In the genomic region with DNA sequence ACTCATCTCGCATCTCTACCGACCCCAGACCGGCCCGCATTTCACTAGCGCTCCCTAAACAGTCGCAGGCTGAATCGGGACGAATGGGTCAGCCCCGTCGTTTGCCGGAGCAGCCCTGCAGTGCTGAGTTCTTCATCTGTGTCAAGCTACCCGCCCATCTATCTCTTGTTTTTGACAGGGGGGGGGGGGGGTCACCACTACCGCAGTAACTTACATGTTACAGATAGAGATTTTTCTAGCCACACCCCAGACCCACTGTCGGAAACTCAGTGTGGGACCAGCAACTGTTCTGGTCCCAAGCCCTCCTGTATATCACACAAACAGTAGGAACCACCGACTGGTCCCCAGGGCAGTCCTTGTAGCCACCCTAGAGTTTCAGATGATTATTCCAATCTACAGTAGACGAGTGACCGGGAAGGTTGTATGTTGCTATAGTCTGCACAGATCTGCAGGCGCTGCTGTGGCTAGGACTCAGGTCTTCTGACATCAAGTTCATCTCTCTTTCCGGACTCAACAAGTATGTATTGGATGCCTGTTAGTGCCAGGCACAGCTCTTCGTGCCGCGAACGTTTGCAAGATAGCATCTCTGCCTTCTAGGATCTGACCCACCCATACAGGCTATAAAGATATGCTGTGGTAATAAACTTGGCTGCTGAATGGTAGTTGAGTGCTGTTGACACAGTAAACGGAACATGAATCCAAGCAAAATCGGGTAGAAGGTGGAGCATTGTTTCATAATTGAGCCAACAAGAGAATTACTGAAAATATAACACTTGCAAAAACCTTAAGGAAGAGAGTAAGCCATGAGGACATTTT, we compare ENCODE assay signal across 8 mouse cellular contexts. TPM values are rescaled to one million over a fixed set of nuclear protein-coding genes. Genes with fewer than 3 reads are reported as not detected.
DNase-seq lines count a peak whose midpoint lies in the region; ATAC-seq and TF ChIP-seq lines count a peak whose summit lies in the region.

No protein-coding gene starts in this region.

- no peak overlapping the region for H3K27ac ChIP-seq in liver, embryonic 12.5 days
- peak overlapping the region; percentile 83 for H3K27ac ChIP-seq in stomach, postnatal 0 days (replicated peaks)

- ATAC-seq in frontal cortex, adult (ENCODE audit: low TSS enrichment) = peak; percentile 11; the same call in 1 of the 2 replicates
- peak; percentile 24; the same call in 1 of the 2 replicates for ATAC-seq in liver, embryonic 12.5 days
- peak; percentile 41 for ATAC-seq in stomach, postnatal 0 days (ENCODE audit: low FRiP score, low TSS enrichment)

- 28% methylated on average over 25 of the region's 25 CpGs for WGBS in liver, embryonic 12.5 days (ENCODE audit: insufficient replicate concordance)
- 24% methylated on average over 25 of the region's 25 CpGs for WGBS in stomach, postnatal 0 days

- no peaks in the 10 kb centered on the region for H3K4me1 ChIP-seq in liver, embryonic 12.5 days
- H3K4me1 ChIP-seq in stomach, postnatal 0 days (replicated peaks; ENCODE audit: control insufficient read depth, insufficient read depth) = no peaks in the 10 kb centered on the region

- no peak overlapping the region for H3K9ac ChIP-seq in liver, embryonic 12.5 days
- peak overlapping the region; percentile 80 for H3K9ac ChIP-seq in stomach, postnatal 0 days (ENCODE audit: low read length)

- H3K4me2 ChIP-seq in liver, embryonic 12.5 days = peak overlapping the region; percentile 69
- H3K4me2 ChIP-seq in stomach, postnatal 0 days (replicated peaks; ENCODE audit: low read depth) = peak overlapping the region; percentile 76

- peaks cover 73% of the 10 kb centered on the region for H3K27me3 ChIP-seq in liver, embryonic 12.5 days (replicated peaks)
- no peaks in the 10 kb centered on the region for H3K27me3 ChIP-seq in stomach, postnatal 0 days (ENCODE audit: control insufficient read depth, insufficient read depth, low read length)

- TF ChIP-seq CTCF in stomach, postnatal 0 days (IDR thresholded peaks at IDR 0.05; ENCODE audit: low read depth) = no peak

- H3K36me3 ChIP-seq in liver, embryonic 12.5 days = no peaks in the 10 kb centered on the region
- H3K36me3 ChIP-seq in stomach, postnatal 0 days (ENCODE audit: control insufficient read depth, insufficient read depth, low read length) = no peaks in the 10 kb centered on the region

- DNase-seq in frontal cortex, adult 2 months (ENCODE audit: extremely low spot score in 1 of 2, low spot score in 1 of 2) = no peak
- DNase-seq in urinary bladder, postnatal 14 days (ENCODE audit: low spot score) = peak; percentile 53
- no peak for DNase-seq in urinary bladder, postnatal 10 days (ENCODE audit: low spot score)
- peak; percentile 51 for DNase-seq in stomach, postnatal 0 days (ENCODE audit: low spot score)
- no peak for DNase-seq in cerebellum, postnatal 4 days (ENCODE audit: low spot score in 2 of 2)
- no peak for DNase-seq in thymus, adult 18-20 months

- peak overlapping the region; percentile 56 for H3K4me3 ChIP-seq in liver, embryonic 12.5 days
- peak overlapping the region; percentile 80 for H3K4me3 ChIP-seq in stomach, postnatal 0 days (ENCODE audit: low read depth, low read length)

- H3K9me3 ChIP-seq in liver, embryonic 12.5 days (replicated peaks) = no peaks in the 10 kb centered on the region
- H3K9me3 ChIP-seq in stomach, postnatal 0 days (ENCODE audit: control insufficient read depth, low read length) = no peaks in the 10 kb centered on the region

- no peak for TF ChIP-seq EP300 in stomach, postnatal 0 days (optimal IDR thresholded peaks at IDR 0.05)

RNA-seq across cellular contexts. Expression of gene Anks6, which starts 0.5 kb away (rescaled TPM):
- 14.7 and 15.5 TPM in 2 replicates for polyA plus RNA-seq in frontal cortex, adult 2 months (2012; rRNA removed)
- 0.39 and 0.69 TPM in 2 replicates for polyA plus RNA-seq in liver, embryonic 12.5 days (2016; fragmentation: Nextera tagmentation; extraction: Ambion mirVana)
- 3.7 and 4.6 TPM in 2 replicates for polyA plus RNA-seq in stomach, postnatal 0 days (2015; fragmentation: Nextera tagmentation; extraction: Ambion mirVana)

RNA-seq across cellular contexts. Expression of gene Galnt12, which starts 34.0 kb away (rescaled TPM):
- 1.9 and 2.1 TPM in 2 replicates for polyA plus RNA-seq in frontal cortex, adult 2 months (2012; rRNA removed)
- 0.63 and 0.68 TPM in 2 replicates for polyA plus RNA-seq in liver, embryonic 12.5 days (2016; fragmentation: Nextera tagmentation; extraction: Ambion mirVana)
- 57.9 and 59.9 TPM in 2 replicates for polyA plus RNA-seq in stomach, postnatal 0 days (2015; fragmentation: Nextera tagmentation; extraction: Ambion mirVana)

Comparison
In these comparisons a context has a peak if more than half of its experiments do, and no peak if none do; other contexts are left out.
1. DNase-seq: peak in urinary bladder, postnatal 14 days (single experiment) and stomach, postnatal 0 days (single experiment); none in frontal cortex, adult 2 months (0 of 2), urinary bladder, postnatal 10 days (single experiment), cerebellum, postnatal 4 days (0 of 2) and thymus, adult 18-20 months (0 of 2).
2. RNA of gene Galnt12, which starts 34.0 kb away (polyA plus RNA-seq): 57.9 to 59.9 TPM in stomach, postnatal 0 days; 1.9 to 2.1 TPM in frontal cortex, adult 2 months and 0.63 to 0.68 TPM in liver, embryonic 12.5 days; every median in the first group is over 10 times any median in the second.
3. Peak in every context shown above with its lines, with median percentiles within 50 percentile points of each other: ATAC-seq.